Mouse (Mus musculus) gonadal fat pad, adult 2 months (tissue): ENCODE results near the gene Sco2. TPM values are rescaled to one million over a fixed set of nuclear protein-coding genes. Genes with fewer than 3 reads are reported as not detected.
A peak's percentile ranks its signal among the peaks of the same experiment; 100 is the strongest.

ENCODE experiments used
- DNase-seq: peaks from one replicate; pipeline ENCODE4 v3.0.0-alpha.2; 2012; ENCODE audit warnings: low read depth
- polyA plus RNA-seq: library from polyadenylated mRNA; depleted of rRNA; stranded (reverse); fragments of >200 nt; gene quantifications from 2 replicates; pipeline ENCODE4 v1.2.3, GENCODE M21; 2012; rRNA removed

Gene Sco2
- polyA plus RNA-seq, result 25.6 and 29.8 TPM in 2 replicates

- peak; percentile 51 for DNase-seq
Measured at GRCm38 (mm10) chr15:89373762-89374248, at the start of gene Sco2. Gene Sco2, minus strand, starts transcription at chr15:89373846.

GRCm38 (mm10) chr15:89421938-89422337 lies 48.3 kb upstream of the Sco2 start:
- no peak for DNase-seq

- no peak for DNase-seq
Measured at GRCm38 (mm10) chr15:89415282-89415681, 41.6 kb upstream of the Sco2 start.

- DNase-seq, result no peak
Measured at GRCm38 (mm10) chr15:89410118-89410517, 36.5 kb upstream of the Sco2 start, which contains the start of gene Syce3. Gene Syce3, minus strand, starts transcription at chr15:89410503.

- no peak for DNase-seq
Measured at GRCm38 (mm10) chr15:89406691-89407090, 33.0 kb upstream of the Sco2 start.

- no peak for DNase-seq
Measured at GRCm38 (mm10) chr15:89404831-89405623, 31.4 kb upstream of the Sco2 start.

GRCm38 (mm10) chr15:89402471-89402870 lies 28.8 kb upstream of the Sco2 start:
- no peak for DNase-seq

GRCm38 (mm10) chr15:89399716-89400115 lies 26.1 kb upstream of the Sco2 start:
- no peak for DNase-seq

GRCm38 (mm10) chr15:89398146-89398545 lies 24.5 kb upstream of the Sco2 start:
- DNase-seq, result no peak

- no peak for DNase-seq
Measured at GRCm38 (mm10) chr15:89396883-89397282, 23.2 kb upstream of the Sco2 start.

GRCm38 (mm10) chr15:89390081-89390480 lies 16.4 kb upstream of the Sco2 start:
- DNase-seq, result no peak

GRCm38 (mm10) chr15:89387127-89387526 lies 13.5 kb upstream of the Sco2 start:
- no peak for DNase-seq

- DNase-seq, result no peak
Measured at GRCm38 (mm10) chr15:89384617-89385016, 11.0 kb upstream of the Sco2 start, which contains the start of gene Klhdc7b. Gene Klhdc7b, plus strand, starts transcription at chr15:89384917.

- no peak for DNase-seq
Measured at GRCm38 (mm10) chr15:89379429-89379828, 5.8 kb upstream of the Sco2 start.

GRCm38 (mm10) chr15:89378831-89379401 lies 5.3 kb upstream of the Sco2 start, which contains the start of gene Odf3b:
Gene Odf3b, minus strand, starts transcription at chr15:89379282.
- no peak for DNase-seq

GRCm38 (mm10) chr15:89377938-89378828 lies 4.5 kb upstream of the Sco2 start:
- no peak for DNase-seq

- no peak for DNase-seq
Measured at GRCm38 (mm10) chr15:89377362-89377761, 3.7 kb upstream of the Sco2 start.

GRCm38 (mm10) chr15:89376957-89377356 lies 3.3 kb upstream of the Sco2 start, which contains the start of gene Tymp:
Gene Tymp, minus strand, starts transcription at chr15:89377039.
- no peak for DNase-seq

GRCm38 (mm10) chr15:89376040-89376439 lies 2.4 kb upstream of the Sco2 start:
- no peak for DNase-seq

GRCm38 (mm10) chr15:89374801-89375534 lies 1.3 kb upstream of the Sco2 start:
- DNase-seq, result no peak

GRCm38 (mm10) chr15:89374340-89374739 lies 694 bp upstream of the Sco2 start:
- no peak for DNase-seq
